Mouse (Mus musculus): ENCODE data around the gene Olfr887. TPM values are rescaled to one million over a fixed set of nuclear protein-coding genes. Genes with fewer than 3 reads are reported as not detected.

Olfr887 gene
- polyA plus RNA-seq (2014; fragmentation: Nextera tagmentation; extraction: Ambion mirVana) = not detected in 2 replicates

- WGBS (ENCODE audit: insufficient replicate concordance) = 69% methylated on average over 1 of the region's 1 CpGs
- no peak within 1 kb of the TSS for H3K9ac ChIP-seq (ENCODE audit: low read depth, low read length)
- H3K27me3 ChIP-seq (ENCODE audit: control insufficient read depth, insufficient read depth, low read length) = no peaks in the 10 kb centered on the region
- no peak within 1 kb of the TSS for H3K4me2 ChIP-seq
- H3K27ac ChIP-seq (ENCODE audit: low read depth, low read length) = no peak within 1 kb of the TSS
- H3K4me3 ChIP-seq (ENCODE audit: low read depth, low read length) = no peak within 1 kb of the TSS
- H3K9me3 ChIP-seq (replicated peaks; ENCODE audit: control insufficient read depth, low read length) = no peaks in the 10 kb centered on the region
- no peak for ATAC-seq (replicated peaks; ENCODE audit: insufficient number of reproducible peaks, low FRiP score, low TSS enrichment)
- no peaks in the 10 kb centered on the region for H3K4me1 ChIP-seq (ENCODE audit: control insufficient read depth, insufficient read depth, low read length)
- H3K36me3 ChIP-seq (ENCODE audit: control insufficient read depth, insufficient read depth, low read length) = no peaks in the 10 kb centered on the region
Measured at GRCm38 (mm10) chr9:38083772-38084171, at the start of gene Olfr887. Olfr887 (plus strand) TSS chr9:38084072.

- Histone ChIP-seq H3K4me1 (ENCODE audit: control insufficient read depth, insufficient read depth, low read length) (no peaks in the 10 kb centered on the region), H3K27me3 (ENCODE audit: control insufficient read depth, insufficient read depth, low read length) (no peaks in the 10 kb centered on the region), H3K9me3 (replicated peaks; ENCODE audit: control insufficient read depth, low read length) (no peaks in the 10 kb centered on the region), H3K4me3 (ENCODE audit: low read depth, low read length) (no peak within 1 kb of the TSS), H3K36me3 (ENCODE audit: control insufficient read depth, insufficient read depth, low read length) (no peaks in the 10 kb centered on the region), H3K27ac (ENCODE audit: low read depth, low read length) (no peak within 1 kb of the TSS), H3K9ac (ENCODE audit: low read depth, low read length) (no peak within 1 kb of the TSS), H3K4me2 (no peak within 1 kb of the TSS)
- 69% methylated on average over 1 of the region's 1 CpGs for WGBS (ENCODE audit: insufficient replicate concordance)
- no peak for ATAC-seq (replicated peaks; ENCODE audit: insufficient number of reproducible peaks, low FRiP score, low TSS enrichment)
Measured at GRCm38 (mm10) chr9:38046255-38046654, 37.6 kb upstream of the Olfr887 start, which contains the start of gene Olfr884. Olfr884 (plus strand) TSS chr9:38046555.

- no peak within 1 kb of the TSS for H3K4me3 ChIP-seq (ENCODE audit: low read depth, low read length)
- H3K4me1 ChIP-seq (ENCODE audit: control insufficient read depth, insufficient read depth, low read length) = no peaks in the 10 kb centered on the region
- 76% methylated on average over 3 of the region's 3 CpGs for WGBS (ENCODE audit: insufficient replicate concordance)
- H3K9me3 ChIP-seq (replicated peaks; ENCODE audit: control insufficient read depth, low read length) = no peaks in the 10 kb centered on the region
- no peak within 1 kb of the TSS for H3K4me2 ChIP-seq
- ATAC-seq (replicated peaks; ENCODE audit: insufficient number of reproducible peaks, low FRiP score, low TSS enrichment) = no peak
- H3K27me3 ChIP-seq (ENCODE audit: control insufficient read depth, insufficient read depth, low read length) = no peaks in the 10 kb centered on the region
- H3K9ac ChIP-seq (ENCODE audit: low read depth, low read length) = no peak within 1 kb of the TSS
- no peaks in the 10 kb centered on the region for H3K36me3 ChIP-seq (ENCODE audit: control insufficient read depth, insufficient read depth, low read length)
- H3K27ac ChIP-seq (ENCODE audit: low read depth, low read length) = no peak within 1 kb of the TSS
Measured at GRCm38 (mm10) chr9:38061022-38061421, 22.9 kb upstream of the Olfr887 start, which contains the start of gene Olfr885. Olfr885 (plus strand) TSS chr9:38061322.

GRCm38 (mm10) chr9:38107828-38108227 is 24.0 kb downstream of the Olfr887 start, which contains the start of gene Olfr888:
Olfr888 (plus strand) TSS chr9:38108128.
- 73% methylated on average over 1 of the region's 1 CpGs for WGBS (ENCODE audit: insufficient replicate concordance)
- H3K4me3 ChIP-seq (ENCODE audit: low read depth, low read length) = no peak within 1 kb of the TSS
- no peak for ATAC-seq (replicated peaks; ENCODE audit: insufficient number of reproducible peaks, low FRiP score, low TSS enrichment)

GRCm38 (mm10) chr9:38114898-38115297 is 31.0 kb downstream of the Olfr887 start, which contains the start of gene Olfr889:
Olfr889 (plus strand) TSS chr9:38115198.
- no peaks in the 10 kb centered on the region for H3K27me3 ChIP-seq (ENCODE audit: control insufficient read depth, insufficient read depth, low read length)
- no peak within 1 kb of the TSS for H3K27ac ChIP-seq (ENCODE audit: low read depth, low read length)
- no peak within 1 kb of the TSS for H3K4me2 ChIP-seq
- no peaks in the 10 kb centered on the region for H3K36me3 ChIP-seq (ENCODE audit: control insufficient read depth, insufficient read depth, low read length)
- no peak within 1 kb of the TSS for H3K4me3 ChIP-seq (ENCODE audit: low read depth, low read length)
- H3K4me1 ChIP-seq (ENCODE audit: control insufficient read depth, insufficient read depth, low read length) = no peaks in the 10 kb centered on the region
- ATAC-seq (replicated peaks; ENCODE audit: insufficient number of reproducible peaks, low FRiP score, low TSS enrichment) = no peak
- H3K9ac ChIP-seq (ENCODE audit: low read depth, low read length) = no peak within 1 kb of the TSS
- H3K9me3 ChIP-seq (replicated peaks; ENCODE audit: control insufficient read depth, low read length) = no peaks in the 10 kb centered on the region

More at GRCm38 (mm10) chr9:38107828-38108227, 24.0 kb downstream of the Olfr887 start, which contains the start of gene Olfr888:
- H3K9ac ChIP-seq (ENCODE audit: low read depth, low read length) = no peak within 1 kb of the TSS
- H3K27me3 ChIP-seq (ENCODE audit: control insufficient read depth, insufficient read depth, low read length) = no peaks in the 10 kb centered on the region
- H3K4me2 ChIP-seq = no peak within 1 kb of the TSS
- no peaks in the 10 kb centered on the region for H3K36me3 ChIP-seq (ENCODE audit: control insufficient read depth, insufficient read depth, low read length)
- H3K27ac ChIP-seq (ENCODE audit: low read depth, low read length) = no peak within 1 kb of the TSS
- H3K4me1 ChIP-seq (ENCODE audit: control insufficient read depth, insufficient read depth, low read length) = no peaks in the 10 kb centered on the region
- no peaks in the 10 kb centered on the region for H3K9me3 ChIP-seq (replicated peaks; ENCODE audit: control insufficient read depth, low read length)

Other genes starting within 250 kb of the Olfr887 start
- not detected in 2 replicates for gene Olfr877, start 229.8 kb upstream of the Olfr887 start, polyA plus RNA-seq (2014; fragmentation: Nextera tagmentation; extraction: Ambion mirVana)
- not detected in 2 replicates for gene Olfr145, start 187.3 kb upstream of the Olfr887 start, polyA plus RNA-seq (2014; fragmentation: Nextera tagmentation; extraction: Ambion mirVana)
- gene Olfr878, start 166.2 kb upstream of the Olfr887 start, polyA plus RNA-seq (2014; fragmentation: Nextera tagmentation; extraction: Ambion mirVana) = not detected in 2 replicates
- not detected in 2 replicates for gene Olfr881, start 92.2 kb upstream of the Olfr887 start, polyA plus RNA-seq (2014; fragmentation: Nextera tagmentation; extraction: Ambion mirVana)
- not detected in 2 replicates for gene Olfr883, start 58.3 kb upstream of the Olfr887 start, polyA plus RNA-seq (2014; fragmentation: Nextera tagmentation; extraction: Ambion mirVana)
- not detected in 2 replicates for gene Olfr884, start 37.5 kb upstream of the Olfr887 start, polyA plus RNA-seq (2014; fragmentation: Nextera tagmentation; extraction: Ambion mirVana)
- not detected in 2 replicates for gene Olfr885, start 22.8 kb upstream of the Olfr887 start, polyA plus RNA-seq (2014; fragmentation: Nextera tagmentation; extraction: Ambion mirVana)
- gene Olfr888, start 24.1 kb downstream of the Olfr887 start, polyA plus RNA-seq (2014; fragmentation: Nextera tagmentation; extraction: Ambion mirVana) = not detected in 2 replicates
- 0.04 TPM in 1 of 2 replicates, not detected in the other for gene Olfr889, start 31.1 kb downstream of the Olfr887 start, polyA plus RNA-seq (2014; fragmentation: Nextera tagmentation; extraction: Ambion mirVana)
- gene Olfr890, start 58.4 kb downstream of the Olfr887 start, polyA plus RNA-seq (2014; fragmentation: Nextera tagmentation; extraction: Ambion mirVana) = not detected in 2 replicates
- gene Olfr891, start 96.7 kb downstream of the Olfr887 start, polyA plus RNA-seq (2014; fragmentation: Nextera tagmentation; extraction: Ambion mirVana) = not detected in 2 replicates
- not detected in 2 replicates for gene Olfr893, start 124.3 kb downstream of the Olfr887 start, polyA plus RNA-seq (2014; fragmentation: Nextera tagmentation; extraction: Ambion mirVana)
- gene Olfr894, start 134.0 kb downstream of the Olfr887 start, polyA plus RNA-seq (2014; fragmentation: Nextera tagmentation; extraction: Ambion mirVana) = not detected in 2 replicates
- not detected in 2 replicates for gene Olfr143, start 168.7 kb downstream of the Olfr887 start, polyA plus RNA-seq (2014; fragmentation: Nextera tagmentation; extraction: Ambion mirVana)
- not detected in 2 replicates for gene Olfr895, start 183.8 kb downstream of the Olfr887 start, polyA plus RNA-seq (2014; fragmentation: Nextera tagmentation; extraction: Ambion mirVana)
- gene Olfr896-ps1, start 207.0 kb downstream of the Olfr887 start, polyA plus RNA-seq (2014; fragmentation: Nextera tagmentation; extraction: Ambion mirVana) = not detected in 2 replicates
- not detected in 2 replicates for gene Olfr25, start 245.0 kb downstream of the Olfr887 start, polyA plus RNA-seq (2014; fragmentation: Nextera tagmentation; extraction: Ambion mirVana)

Measured in heart, embryonic 11.5 days (tissue).